Mouse (Mus musculus): Measurements from ENCODE around the gene Asdurf. TPM values are rescaled to one million over a fixed set of nuclear protein-coding genes. Genes with fewer than 3 reads are reported as not detected.
"Not testable (repeated sequence)": the region's sequence is repeated elsewhere in the genome, so short reads cannot be mapped to it uniquely, and the experiment has no call there.

Gene Asdurf
- polyA plus RNA-seq, 1 experiment = 48.5 TPM

- TF ChIP-seq POLR2A (IDR thresholded peaks at IDR 0.05; ENCODE audit: insufficient read depth, low read length) = no peak
- TF ChIP-seq CTCF (IDR thresholded peaks at IDR 0.05; ENCODE audit: low read depth, low read length) = no peak
- no peak for TF ChIP-seq EP300 (IDR thresholded peaks at IDR 0.05; ENCODE audit: insufficient read depth, low read depth, low read length)
- Histone ChIP-seq H3K9me3 (replicated peaks; ENCODE audit: control insufficient read depth, insufficient read depth, low read length, poor library complexity, severe bottlenecking) (no peaks in the 10 kb centered on the region), H3K36me3 (ENCODE audit: control insufficient read depth, insufficient read depth, low read length, poor library complexity, severe bottlenecking) (no peaks in the 10 kb centered on the region), H3K27ac (ENCODE audit: insufficient read depth, low read length) (no peak overlapping the region), H3K9ac (ENCODE audit: low read depth, poor library complexity, severe bottlenecking) (no peak overlapping the region), H3K27me3 (ENCODE audit: control insufficient read depth, insufficient read depth, low read length, poor library complexity, severe bottlenecking) (no peaks in the 10 kb centered on the region), H3K4me1 (ENCODE audit: control insufficient read depth, insufficient read depth, low read length) (no peaks in the 10 kb centered on the region), H3K4me3 (ENCODE audit: low read depth, low read length) (no peak overlapping the region)
These were observed 6.6 kb upstream of the Asdurf start for GRCm38 (mm10) chr1:53358988-53359387.

GRCm38 (mm10) chr1:53341071-53341470 lies 11.3 kb downstream of the Asdurf start:
- Histone ChIP-seq H3K4me1 (ENCODE audit: control insufficient read depth, insufficient read depth, low read length) (no peaks in the 10 kb centered on the region), H3K9ac (ENCODE audit: low read depth, poor library complexity, severe bottlenecking) (no peak overlapping the region), H3K9me3 (replicated peaks; ENCODE audit: control insufficient read depth, insufficient read depth, low read length, poor library complexity, severe bottlenecking) (no peaks in the 10 kb centered on the region), H3K4me3 (ENCODE audit: low read depth, low read length) (no peak overlapping the region), H3K36me3 (ENCODE audit: control insufficient read depth, insufficient read depth, low read length, poor library complexity, severe bottlenecking) (peaks cover 6% of the 10 kb centered on the region), H3K27ac (ENCODE audit: insufficient read depth, low read length) (no peak overlapping the region), H3K27me3 (ENCODE audit: control insufficient read depth, insufficient read depth, low read length, poor library complexity, severe bottlenecking) (no peaks in the 10 kb centered on the region)
- TF ChIP-seq CTCF (IDR thresholded peaks at IDR 0.05; ENCODE audit: low read depth, low read length) = no peak
- TF ChIP-seq POLR2A (IDR thresholded peaks at IDR 0.05; ENCODE audit: insufficient read depth, low read length) = no peak
- no peak for TF ChIP-seq EP300 (IDR thresholded peaks at IDR 0.05; ENCODE audit: insufficient read depth, low read depth, low read length)

GRCm38 (mm10) chr1:53337403-53337802 lies 15.0 kb downstream of the Asdurf start:
- H3K4me1 ChIP-seq (ENCODE audit: control insufficient read depth, insufficient read depth, low read length); H3K9ac ChIP-seq (ENCODE audit: low read depth, poor library complexity, severe bottlenecking); H3K27me3 ChIP-seq (ENCODE audit: control insufficient read depth, insufficient read depth, low read length, poor library complexity, severe bottlenecking); H3K36me3 ChIP-seq (ENCODE audit: control insufficient read depth, insufficient read depth, low read length, poor library complexity, severe bottlenecking); H3K4me3 ChIP-seq (ENCODE audit: low read depth, low read length); H3K9me3 ChIP-seq (replicated peaks; ENCODE audit: control insufficient read depth, insufficient read depth, low read length, poor library complexity, severe bottlenecking); H3K27ac ChIP-seq (ENCODE audit: insufficient read depth, low read length): not testable (repeated sequence)

GRCm38 (mm10) chr1:53335465-53335864 lies 17.0 kb downstream of the Asdurf start:
- TF ChIP-seq EP300 (IDR thresholded peaks at IDR 0.05; ENCODE audit: insufficient read depth, low read depth, low read length) (no peak), POLR2A (IDR thresholded peaks at IDR 0.05; ENCODE audit: insufficient read depth, low read length) (no peak), CTCF (IDR thresholded peaks at IDR 0.05; ENCODE audit: low read depth, low read length) (no peak)
- no peak overlapping the region for H3K9ac ChIP-seq (ENCODE audit: low read depth, poor library complexity, severe bottlenecking)
- H3K9me3 ChIP-seq (replicated peaks; ENCODE audit: control insufficient read depth, insufficient read depth, low read length, poor library complexity, severe bottlenecking) = peaks cover 5% of the 10 kb centered on the region; the same call in 1 of the 2 replicates
- H3K27me3 ChIP-seq (ENCODE audit: control insufficient read depth, insufficient read depth, low read length, poor library complexity, severe bottlenecking) = no peaks in the 10 kb centered on the region
- no peak overlapping the region for H3K27ac ChIP-seq (ENCODE audit: insufficient read depth, low read length)
- H3K4me3 ChIP-seq (ENCODE audit: low read depth, low read length) = no peak overlapping the region
- H3K36me3 ChIP-seq (ENCODE audit: control insufficient read depth, insufficient read depth, low read length, poor library complexity, severe bottlenecking) = no peaks in the 10 kb centered on the region
- H3K4me1 ChIP-seq (ENCODE audit: control insufficient read depth, insufficient read depth, low read length) = no peaks in the 10 kb centered on the region

GRCm38 (mm10) chr1:53333527-53333926 lies 18.9 kb downstream of the Asdurf start:
- H3K9ac ChIP-seq (ENCODE audit: low read depth, poor library complexity, severe bottlenecking); H3K27ac ChIP-seq (ENCODE audit: insufficient read depth, low read length); H3K4me3 ChIP-seq (ENCODE audit: low read depth, low read length); H3K36me3 ChIP-seq (ENCODE audit: control insufficient read depth, insufficient read depth, low read length, poor library complexity, severe bottlenecking); H3K9me3 ChIP-seq (replicated peaks; ENCODE audit: control insufficient read depth, insufficient read depth, low read length, poor library complexity, severe bottlenecking); H3K27me3 ChIP-seq (ENCODE audit: control insufficient read depth, insufficient read depth, low read length, poor library complexity, severe bottlenecking); H3K4me1 ChIP-seq (ENCODE audit: control insufficient read depth, insufficient read depth, low read length): not testable (repeated sequence)

- H3K4me3 ChIP-seq (ENCODE audit: low read depth, low read length) = no peak overlapping the region
- H3K36me3 ChIP-seq (ENCODE audit: control insufficient read depth, insufficient read depth, low read length, poor library complexity, severe bottlenecking) = peaks cover 2% of the 10 kb centered on the region
- H3K27ac ChIP-seq (ENCODE audit: insufficient read depth, low read length) = no peak overlapping the region
- no peaks in the 10 kb centered on the region for H3K27me3 ChIP-seq (ENCODE audit: control insufficient read depth, insufficient read depth, low read length, poor library complexity, severe bottlenecking)
- TF ChIP-seq CTCF (IDR thresholded peaks at IDR 0.05; ENCODE audit: low read depth, low read length) (no peak), EP300 (IDR thresholded peaks at IDR 0.05; ENCODE audit: insufficient read depth, low read depth, low read length) (no peak), POLR2A (IDR thresholded peaks at IDR 0.05; ENCODE audit: insufficient read depth, low read length) (no peak)
- H3K4me1 ChIP-seq (ENCODE audit: control insufficient read depth, insufficient read depth, low read length) = no peaks in the 10 kb centered on the region
- H3K9me3 ChIP-seq (replicated peaks; ENCODE audit: control insufficient read depth, insufficient read depth, low read length, poor library complexity, severe bottlenecking) = no peaks in the 10 kb centered on the region
- no peak overlapping the region for H3K9ac ChIP-seq (ENCODE audit: low read depth, poor library complexity, severe bottlenecking)
These were observed 27.5 kb downstream of the Asdurf start for GRCm38 (mm10) chr1:53324827-53325494.
